Mouse (Mus musculus) right cerebral cortex, adult 18-20 months (tissue): ENCODE data around the gene Creb5.
A peak's percentile ranks its signal among the peaks of the same experiment; 100 is the strongest.

Source experiments
- DNase-seq: peaks from one replicate; pipeline ENCODE4 v3.0.0; 2022; ENCODE audit warnings: mixed read lengths

The Creb5 gene

GRCm38 (mm10) chr6:53493864-53494263 is 206.8 kb downstream of the Creb5 start:
- no peak for DNase-seq

GRCm38 (mm10) chr6:53495667-53496066 is 208.6 kb downstream of the Creb5 start:
- DNase-seq: no peak

GRCm38 (mm10) chr6:53496325-53496753 is 209.3 kb downstream of the Creb5 start:
- no peak for DNase-seq

- no peak for DNase-seq
Measured at GRCm38 (mm10) chr6:53497904-53498536, 210.9 kb downstream of the Creb5 start.

GRCm38 (mm10) chr6:53499621-53500295 is 212.7 kb downstream of the Creb5 start:
- no peak for DNase-seq

- DNase-seq: no peak
Measured at GRCm38 (mm10) chr6:53501236-53501635, 214.2 kb downstream of the Creb5 start.

GRCm38 (mm10) chr6:53506947-53507564 is 220.0 kb downstream of the Creb5 start:
- no peak for DNase-seq

GRCm38 (mm10) chr6:53508847-53509494 is 221.9 kb downstream of the Creb5 start:
- DNase-seq: no peak

- DNase-seq: no peak
Measured at GRCm38 (mm10) chr6:53510005-53510404, 222.9 kb downstream of the Creb5 start.

GRCm38 (mm10) chr6:53512226-53512625 is 225.2 kb downstream of the Creb5 start:
- DNase-seq: no peak

GRCm38 (mm10) chr6:53513380-53513779 is 226.3 kb downstream of the Creb5 start:
- no peak for DNase-seq

- no peak for DNase-seq
Measured at GRCm38 (mm10) chr6:53514862-53515261, 227.8 kb downstream of the Creb5 start.

- no peak for DNase-seq
Measured at GRCm38 (mm10) chr6:53515611-53516010, 228.5 kb downstream of the Creb5 start.

GRCm38 (mm10) chr6:53517371-53517945 is 230.4 kb downstream of the Creb5 start:
- DNase-seq: no peak

GRCm38 (mm10) chr6:53523743-53524497 is 236.8 kb downstream of the Creb5 start:
- no peak for DNase-seq

- no peak for DNase-seq
Measured at GRCm38 (mm10) chr6:53526460-53526859, 239.4 kb downstream of the Creb5 start.

GRCm38 (mm10) chr6:53530742-53531141 is 243.7 kb downstream of the Creb5 start:
- DNase-seq: no peak

- DNase-seq: no peak
Measured at GRCm38 (mm10) chr6:53531461-53531860, 244.4 kb downstream of the Creb5 start.

GRCm38 (mm10) chr6:53537530-53537929 is 250.5 kb downstream of the Creb5 start:
- peak; percentile 1 for DNase-seq

- DNase-seq: no peak
Measured at GRCm38 (mm10) chr6:53541798-53542197, 254.7 kb downstream of the Creb5 start.

GRCm38 (mm10) chr6:53545483-53545900 is 258.4 kb downstream of the Creb5 start:
- DNase-seq: no peak

GRCm38 (mm10) chr6:53545989-53546388 is 258.9 kb downstream of the Creb5 start:
- DNase-seq: no peak
